Mouse (Mus musculus) intestine, postnatal 0 days (tissue): ENCODE data around the gene Top1. TPM values are rescaled to one million over a fixed set of nuclear protein-coding genes. Genes with fewer than 3 reads are reported as not detected.

Experiments used
- ATAC-seq: fragments of 200-750 bp; cut with Nextera tagmentation; 2 replicates; pipeline ENCODE4 v1.8.0; 2017; ENCODE audit warnings: mild to moderate bottlenecking, moderate TSS enrichment, moderate library complexity
- H3K27ac ChIP-seq: fragments of 300-500 bp; sonication (generic); 2 replicates; pipeline ENCODE4 v1.5.1; 2014; ENCODE audit warnings: mild to moderate bottlenecking, low read depth, low read length, moderate library complexity
- H3K27me3 ChIP-seq: fragments of 300-500 bp; sonication (generic); replicated peaks from 2 replicates; pipeline ENCODE4 v1.6.1; 2014; ENCODE audit warnings: low read length, mixed read lengths; ENCODE audit not compliant: control insufficient read depth, insufficient read depth
- H3K36me3 ChIP-seq: fragments of 300-500 bp; sonication (generic); 2 replicates; pipeline ENCODE4 v1.6.1; 2014; ENCODE audit warnings: mild to moderate bottlenecking, moderate library complexity; ENCODE audit not compliant: control insufficient read depth, insufficient read depth
- H3K4me1 ChIP-seq: fragments of 300-500 bp; sonication (generic); replicated peaks from 2 replicates; pipeline ENCODE4 v1.6.1; 2014; ENCODE audit warnings: antibody characterized with exemption, low read length, mixed read lengths; ENCODE audit not compliant: control insufficient read depth, insufficient read depth
- H3K4me2 ChIP-seq: fragments of 300-500 bp; sonication (generic); replicated peaks from 2 replicates; pipeline ENCODE4 v1.6.1; 2014; ENCODE audit warnings: low read depth, mild to moderate bottlenecking, moderate library complexity
- H3K4me3 ChIP-seq: fragments of 300-500 bp; sonication (generic); 2 replicates; pipeline ENCODE4 v1.5.1; 2014; ENCODE audit warnings: low read depth, low read length
- H3K9ac ChIP-seq: fragments of 300-500 bp; sonication (generic); 2 replicates; pipeline ENCODE4 v1.6.1; 2014; ENCODE audit warnings: mild to moderate bottlenecking, low read depth, low read length
- H3K9me3 ChIP-seq: fragments of 300-500 bp; sonication (generic); 2 replicates; pipeline ENCODE4 v1.6.1; 2016; ENCODE audit warnings: mixed run types; ENCODE audit not compliant: control insufficient read depth
- CTCF ChIP-seq: sonication (generic); IDR thresholded peaks from 2 replicates; pipeline ENCODE4 v1.5.1; 2016; ENCODE audit warnings: low read depth, mild to moderate bottlenecking, control low read depth, antibody characterized with exemption, moderate library complexity
- WGBS: fragments of 180-500 bp; shearing (Covaris S2); extraction: QIAGEN DNeasy Blood & Tissue Kit; methylation state at CpG from one replicate; pipeline ENCODE4 v1.1.7; 2014; 5-methylcytosine and 5-hydroxymethylcytosine counted together
- polyA plus RNA-seq: library from polyadenylated mRNA; unstranded; fragments of >200 nt; fragmentation: Nextera tagmentation; extraction: Ambion mirVana; gene quantifications from 2 replicates; pipeline ENCODE4 v1.2.1, GENCODE M21; 2015

The Top1 gene
- polyA plus RNA-seq, 1 experiment from 2014 or later = 32.7 TPM

- H3K4me2 ChIP-seq = no peak overlapping the region
- no peak for TF ChIP-seq CTCF
- H3K9me3 ChIP-seq = no peaks in the 10 kb centered on the region
- peaks cover 51% of the 10 kb centered on the region for H3K36me3 ChIP-seq
- no peak overlapping the region for H3K9ac ChIP-seq
- no peak overlapping the region for H3K27ac ChIP-seq
- H3K27me3 ChIP-seq = no peaks in the 10 kb centered on the region
- ATAC-seq = no peak
- no peak overlapping the region for H3K4me3 ChIP-seq
- no peaks in the 10 kb centered on the region for H3K4me1 ChIP-seq
Observed at GRCm38 (mm10) chr2:160702824-160703223, 57.1 kb downstream of the Top1 start.

- no peak overlapping the region for H3K9ac ChIP-seq
Observed at GRCm38 (mm10) chr2:160707673-160708072, 62.0 kb downstream of the Top1 start.

GRCm38 (mm10) chr2:160715463-160716030 is 69.9 kb downstream of the Top1 start:
- TF ChIP-seq CTCF = no peak
- H3K9ac ChIP-seq = no peak overlapping the region
- H3K36me3 ChIP-seq = peaks cover 85% of the 10 kb centered on the region
- no peaks in the 10 kb centered on the region for H3K9me3 ChIP-seq
- H3K27me3 ChIP-seq = no peaks in the 10 kb centered on the region
- H3K27ac ChIP-seq = no peak overlapping the region
- H3K4me1 ChIP-seq = no peaks in the 10 kb centered on the region
- 74% methylated on average over 4 of the region's 4 CpGs for WGBS
- H3K4me3 ChIP-seq = no peak overlapping the region
- H3K4me2 ChIP-seq = no peak overlapping the region
- ATAC-seq = no peak

More at GRCm38 (mm10) chr2:160707673-160708072, 62.0 kb downstream of the Top1 start:
- Histone ChIP-seq H3K4me1 (no peaks in the 10 kb centered on the region), H3K27me3 (no peaks in the 10 kb centered on the region), H3K36me3 (peaks cover 72% of the 10 kb centered on the region), H3K9me3 (no peaks in the 10 kb centered on the region), H3K4me2 (no peak overlapping the region), H3K27ac (no peak overlapping the region), H3K4me3 (no peak overlapping the region)
- WGBS = 91% methylated on average over 3 of the region's 3 CpGs
- no peak for ATAC-seq
- TF ChIP-seq CTCF = no peak

GRCm38 (mm10) chr2:160717269-160717668 is 71.6 kb downstream of the Top1 start:
- Histone ChIP-seq H3K4me2 (no peak overlapping the region), H3K9me3 (no peaks in the 10 kb centered on the region), H3K4me3 (no peak overlapping the region), H3K27ac (no peak overlapping the region), H3K27me3 (no peaks in the 10 kb centered on the region), H3K9ac (no peak overlapping the region), H3K36me3 (peaks cover 81% of the 10 kb centered on the region), H3K4me1 (no peaks in the 10 kb centered on the region)
- TF ChIP-seq CTCF = peak; percentile 81
- ATAC-seq = no peak
- 72% methylated on average over 5 of the region's 5 CpGs for WGBS

- Histone ChIP-seq H3K9me3 (no peaks in the 10 kb centered on the region), H3K4me2 (no peak overlapping the region), H3K4me3 (no peak overlapping the region), H3K27me3 (no peaks in the 10 kb centered on the region), H3K9ac (no peak overlapping the region), H3K27ac (no peak overlapping the region; the same call in 1 of the 2 replicates), H3K4me1 (no peaks in the 10 kb centered on the region), H3K36me3 (peaks cover 81% of the 10 kb centered on the region)
- no peak for ATAC-seq
- TF ChIP-seq CTCF = no peak
- WGBS = 72% methylated on average over 3 of the region's 3 CpGs
Observed at GRCm38 (mm10) chr2:160718811-160719210, 73.1 kb downstream of the Top1 start.

GRCm38 (mm10) chr2:160722714-160723113 is 77.0 kb downstream of the Top1 start:
- Histone ChIP-seq H3K4me3 (no peak overlapping the region), H3K9me3 (no peaks in the 10 kb centered on the region), H3K4me1 (no peaks in the 10 kb centered on the region), H3K4me2 (no peak overlapping the region), H3K36me3 (peaks cover 66% of the 10 kb centered on the region), H3K9ac (no peak overlapping the region), H3K27me3 (no peaks in the 10 kb centered on the region), H3K27ac (no peak overlapping the region)
- ATAC-seq = no peak
- no peak for TF ChIP-seq CTCF
- WGBS = 80% methylated on average over 4 of the region's 4 CpGs
